Mouse (Mus musculus): ENCODE measurements around the gene Selenof.

DNA sequence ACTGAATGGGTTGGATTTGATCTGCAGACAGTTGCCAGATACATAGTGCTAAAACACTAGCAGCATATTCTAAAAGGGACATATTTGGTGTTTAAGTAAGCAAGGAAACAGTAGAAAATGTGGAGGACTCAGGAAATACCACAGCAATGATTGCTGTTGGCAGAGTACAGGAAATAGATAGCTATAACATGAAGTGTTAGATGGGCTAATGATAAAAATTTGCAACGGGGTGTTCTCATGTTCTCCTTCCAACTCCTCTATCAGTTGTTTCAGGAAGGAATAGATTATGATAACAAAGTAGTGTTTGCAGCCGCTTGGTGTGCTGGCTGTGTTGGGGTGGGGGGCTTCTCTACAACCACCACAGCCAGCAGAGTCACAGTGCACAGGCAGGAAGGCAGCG lies 11.7 kb downstream of the Selenof start:
- TF ChIP-seq CTCF (IDR thresholded peaks at IDR 0.05; ENCODE audit: low read depth, low read length) (no peak), GATA1 (IDR thresholded peaks at IDR 0.05; ENCODE audit: borderline replicate concordance, low read length) (no peak), TAL1 (conservative IDR thresholded peaks at IDR 0.05; ENCODE audit: low read depth, low read length) (no peak)
